Mouse (Mus musculus) layer of hippocampus, adult 8-10 months (tissue): ENCODE data around the gene 4930544D05Rik. TPM values are rescaled to one million over a fixed set of nuclear protein-coding genes. Genes with fewer than 3 reads are reported as not detected.

Source experiments
- DNase-seq, 2 experiments: peaks; one replicate each; pipeline ENCODE4 v3.0.0; 2022; ENCODE audit warnings: low spot score in 2 of 2
- total RNA-seq, 4 experiments: library from RNA; stranded (reverse); gene quantifications; 2 replicates each; pipeline ENCODE4 v1.2.4; 2022

Gene 4930544D05Rik
- total RNA-seq, 4 experiments from 2014 or later = 0.54 to 1.1 (median 0.87) TPM; not detected in 1

DNA sequence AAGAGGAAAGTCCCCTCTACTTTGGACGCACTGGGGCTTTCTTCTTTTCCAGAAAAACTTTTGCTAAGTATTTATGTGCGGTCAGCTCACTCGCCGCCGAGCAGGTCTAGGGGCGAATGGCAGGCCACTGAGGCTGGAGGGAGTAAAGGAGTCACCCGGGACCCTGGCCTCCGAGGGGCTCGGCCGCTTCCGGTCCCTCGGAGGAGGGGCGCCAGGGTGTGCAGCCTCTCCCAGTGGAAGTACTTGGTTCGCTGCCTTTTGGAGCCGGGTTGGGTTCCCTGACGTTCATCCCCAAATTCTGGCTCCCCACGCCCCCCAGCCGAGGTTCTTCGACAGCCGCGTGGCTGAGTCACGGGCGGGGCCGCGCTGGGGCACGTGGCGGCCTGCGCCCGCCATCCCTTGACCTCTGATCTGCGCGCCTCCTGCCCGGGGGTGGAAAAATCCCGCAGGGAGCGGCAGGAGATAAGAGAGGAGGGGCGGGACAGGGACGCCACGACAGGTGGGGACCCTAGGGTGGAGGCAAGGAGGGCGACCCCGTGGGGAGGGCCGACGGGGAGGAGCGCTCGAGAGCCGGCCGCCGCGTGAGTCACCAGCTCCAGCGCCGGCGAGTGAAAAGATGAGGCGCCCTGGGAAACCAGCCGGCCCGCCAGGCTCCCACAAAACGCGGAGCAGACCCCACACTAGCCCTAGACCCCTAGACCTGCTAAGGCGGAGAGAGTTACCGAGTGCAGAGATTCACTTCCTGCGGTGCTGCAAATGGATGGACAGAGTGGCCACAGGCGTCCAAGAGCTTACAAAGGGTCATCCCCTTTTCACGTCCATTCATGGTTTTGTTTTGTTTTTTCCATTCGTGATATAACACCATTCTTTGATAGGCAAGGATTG lies 40.2 kb downstream of the 4930544D05Rik start:
- DNase-seq = no peak

DNA sequence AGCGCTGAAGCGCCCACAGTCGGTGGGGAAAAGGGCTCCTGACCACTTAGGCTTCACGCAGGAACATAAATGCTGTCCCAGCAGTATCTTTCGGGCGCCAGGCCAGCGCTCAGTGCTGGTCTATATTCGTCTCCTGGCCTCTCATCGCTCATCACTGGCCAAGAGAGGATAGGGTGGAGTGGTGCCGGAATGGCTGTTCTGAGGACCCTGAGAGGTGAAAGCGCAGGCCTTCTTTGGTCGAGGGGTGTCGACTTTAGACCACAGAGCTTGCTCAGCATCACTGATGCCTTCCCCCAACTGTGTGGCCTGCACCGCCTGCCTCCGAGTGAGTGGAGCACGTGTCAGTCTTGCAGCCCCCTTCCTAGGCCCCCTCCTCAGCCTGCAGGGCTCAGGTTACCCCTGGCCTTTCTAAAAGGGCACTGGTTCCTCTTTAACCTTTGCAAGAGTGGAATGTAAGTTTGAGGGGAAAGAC lies 40.8 kb downstream of the 4930544D05Rik start:
- no peak for DNase-seq

DNA sequence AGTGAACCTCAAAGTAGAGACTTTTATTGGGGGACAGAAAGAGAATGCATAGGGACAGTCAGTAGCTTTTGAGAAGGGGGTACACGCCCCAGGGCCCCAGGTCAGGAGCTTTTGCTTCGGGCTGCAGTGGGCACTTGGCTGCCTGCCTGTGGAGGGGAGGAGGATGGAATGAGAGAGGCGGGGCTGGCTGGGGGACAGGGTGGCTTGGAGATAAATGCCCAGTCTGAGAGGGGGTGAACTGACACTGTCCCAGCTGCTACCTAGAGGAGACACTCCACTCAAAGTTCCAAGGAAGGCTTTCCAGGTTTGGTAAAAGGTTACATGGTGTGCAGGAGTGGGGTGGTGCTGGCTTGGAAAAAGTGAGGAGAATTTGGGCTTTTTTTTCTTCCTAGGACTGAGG lies 41.3 kb downstream of the 4930544D05Rik start, which contains the start of gene Eno3:
TSS of gene Eno3 (plus strand) at position 239 of the 400 bp plus-strand sequence.
- no peak for DNase-seq

DNA sequence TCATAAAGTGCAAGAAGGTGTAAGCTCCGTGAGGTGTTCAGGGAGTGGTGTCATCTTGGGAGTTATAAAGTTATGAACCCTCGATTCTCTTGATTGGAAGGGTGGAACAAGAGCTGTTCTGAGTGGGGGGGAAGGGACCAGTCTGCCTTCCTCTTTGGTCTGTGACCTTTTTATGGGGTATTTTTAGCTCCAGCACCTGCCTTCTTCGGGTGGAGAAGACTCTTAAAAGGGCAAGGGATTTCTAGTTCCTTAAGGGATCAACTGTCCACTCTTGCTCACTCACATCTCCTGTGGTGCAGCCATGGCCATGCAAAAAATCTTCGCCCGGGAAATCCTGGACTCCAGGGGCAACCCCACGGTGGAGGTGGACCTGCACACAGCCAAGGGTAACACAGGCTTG lies 41.9 kb downstream of the 4930544D05Rik start:
- no peak for DNase-seq

DNA sequence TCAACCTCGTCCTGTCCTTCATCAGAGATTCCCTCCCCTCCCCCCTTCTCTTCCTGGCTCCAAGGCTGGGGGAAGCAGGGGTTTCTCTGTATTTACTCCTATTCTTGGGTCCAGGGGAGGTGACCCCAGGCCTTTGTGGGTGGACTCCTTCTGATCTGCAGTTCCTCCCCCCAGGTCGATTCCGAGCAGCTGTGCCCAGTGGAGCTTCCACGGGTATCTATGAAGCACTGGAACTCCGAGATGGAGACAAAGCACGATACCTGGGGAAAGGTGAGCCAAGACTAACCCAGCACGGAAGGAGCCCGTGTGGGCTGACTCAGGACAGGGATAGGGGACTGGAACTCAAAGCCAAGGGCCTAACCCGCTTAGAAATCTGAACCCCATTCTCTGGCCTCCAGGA lies 42.3 kb downstream of the 4930544D05Rik start:
- no peak for DNase-seq

DNA sequence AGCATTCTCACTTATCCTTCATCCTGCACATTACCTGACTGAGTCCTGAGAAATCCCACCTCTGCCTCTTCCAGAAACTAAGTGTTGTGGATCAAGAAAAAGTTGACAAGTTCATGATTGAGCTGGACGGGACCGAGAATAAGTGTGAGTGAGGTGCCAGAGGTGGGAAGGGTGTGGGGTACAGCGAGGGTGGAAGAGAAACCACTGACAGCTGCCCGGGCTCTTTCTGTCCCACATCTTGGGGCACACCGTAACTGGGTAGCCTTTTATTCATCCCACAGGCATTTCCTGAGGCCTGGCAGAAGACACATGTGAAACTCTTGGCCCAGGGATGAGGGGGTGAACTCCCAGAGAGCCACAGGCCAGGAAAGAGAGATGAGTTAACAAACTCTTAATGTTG lies 42.9 kb downstream of the 4930544D05Rik start:
- DNase-seq = no peak

DNA sequence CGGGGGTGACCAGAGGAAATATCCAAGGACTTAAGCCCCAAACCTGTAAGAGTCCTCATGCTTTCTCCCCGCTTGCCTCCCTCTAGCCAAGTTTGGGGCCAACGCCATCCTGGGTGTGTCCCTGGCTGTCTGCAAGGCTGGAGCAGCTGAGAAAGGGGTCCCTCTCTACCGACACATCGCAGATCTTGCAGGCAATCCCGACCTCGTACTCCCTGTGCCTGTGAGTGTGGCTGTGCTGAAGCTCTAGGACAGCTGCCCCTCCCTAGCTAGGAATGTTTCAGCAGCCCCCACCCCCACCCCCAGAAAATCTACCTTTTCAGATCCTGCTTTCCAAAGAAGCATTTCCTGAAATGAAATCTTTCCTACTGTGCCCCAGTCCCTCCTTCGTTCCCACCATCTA lies 43.3 kb downstream of the 4930544D05Rik start:
- DNase-seq = no peak

DNA sequence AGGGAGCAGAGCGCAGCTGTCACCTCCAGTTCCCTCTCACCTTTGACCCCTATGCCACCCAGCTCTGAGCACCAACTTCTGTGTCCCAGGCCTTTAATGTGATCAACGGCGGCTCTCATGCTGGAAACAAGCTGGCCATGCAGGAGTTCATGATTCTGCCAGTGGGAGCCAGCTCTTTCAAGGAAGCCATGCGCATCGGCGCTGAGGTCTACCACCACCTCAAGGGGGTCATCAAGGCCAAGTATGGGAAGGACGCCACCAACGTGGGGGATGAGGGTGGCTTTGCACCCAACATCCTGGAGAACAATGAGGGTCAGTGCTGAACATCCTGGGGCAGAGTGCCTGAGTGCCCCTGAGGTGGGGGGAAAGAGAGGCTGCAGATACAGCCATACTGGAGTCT lies 44.9 kb downstream of the 4930544D05Rik start:
- no peak for DNase-seq

DNA sequence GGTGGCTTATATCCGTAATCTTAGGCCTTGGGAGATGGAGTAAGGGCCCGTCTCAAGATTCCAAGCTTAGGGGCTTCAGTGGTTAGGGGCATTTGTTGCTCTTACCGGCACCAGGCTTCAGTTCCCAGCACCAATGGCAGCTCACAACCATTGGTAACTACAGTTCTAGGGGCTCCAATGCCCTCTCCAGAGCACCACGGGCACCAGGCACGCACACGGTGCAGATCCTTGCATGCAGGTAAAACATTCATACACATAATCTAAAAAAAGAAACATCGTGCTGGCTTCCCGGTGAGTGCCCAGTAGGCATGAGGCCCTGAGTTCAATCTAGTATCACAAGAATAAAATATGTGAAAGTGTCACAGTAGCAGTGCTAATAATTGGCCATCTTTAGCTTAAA lies 47.5 kb downstream of the 4930544D05Rik start:
- DNase-seq = no peak

DNA sequence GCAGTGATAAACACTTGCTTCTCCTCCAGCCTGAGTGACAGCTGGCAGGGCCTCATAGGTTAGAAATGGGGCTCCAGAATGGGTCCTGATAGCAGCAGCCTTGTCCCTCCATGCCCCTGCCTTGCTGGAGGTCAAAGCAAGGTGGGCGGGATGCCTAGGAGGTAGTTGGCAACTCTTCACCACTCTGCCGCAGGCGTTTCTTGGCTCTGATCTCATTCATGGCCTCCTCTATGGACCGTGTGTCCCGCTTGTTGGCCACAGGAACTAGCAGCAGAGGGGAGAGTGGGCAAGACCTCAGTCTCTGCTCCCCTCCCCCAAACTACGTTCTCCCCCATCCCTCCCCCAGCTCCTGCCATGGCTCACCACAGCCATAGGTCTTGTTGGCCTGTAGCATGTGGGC lies 48.3 kb downstream of the 4930544D05Rik start:
- no peak for DNase-seq

DNA sequence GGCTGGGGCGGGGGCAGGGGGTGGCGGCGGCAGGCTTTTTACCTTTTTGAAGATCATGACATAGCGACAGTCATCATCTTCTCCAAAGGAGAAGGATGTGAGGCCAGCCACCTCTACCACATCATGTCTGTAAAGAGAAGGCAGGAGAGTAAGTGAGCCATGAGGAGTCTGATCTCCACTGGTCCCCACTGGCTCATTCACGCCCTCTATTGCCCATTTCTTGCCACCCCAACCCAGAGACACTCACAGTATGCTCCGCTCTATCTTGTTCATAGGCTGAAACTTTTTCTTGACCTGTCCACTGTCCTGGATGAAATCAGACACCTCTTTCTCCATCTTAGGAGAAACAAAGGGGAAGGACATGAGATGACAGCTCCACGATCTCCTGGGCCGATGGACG lies 49.1 kb downstream of the 4930544D05Rik start:
- DNase-seq = no peak

Other genes starting within 250 kb of the 4930544D05Rik start
- gene Pelp1, start 205.8 kb upstream of the 4930544D05Rik start, total RNA-seq = 10 to 100 TPM; 32.8 to 35.6 (median 33.8) TPM
- 100 to 1,000 TPM in 2 of 4 experiments, 10 to 100 TPM in 2; 97.4 to 116 (median 101) TPM for gene Arrb2, start 183.2 kb upstream of the 4930544D05Rik start, total RNA-seq
- gene Med11, start 163.9 kb upstream of the 4930544D05Rik start, total RNA-seq = 10 to 100 TPM; 10.6 to 16.9 (median 15.2) TPM
- gene Zmynd15, start 156.4 kb upstream of the 4930544D05Rik start, total RNA-seq = 1 to 10 TPM in 2 of 4 experiments, under 1 TPM in 2; 0.45 to 2.0 (median 1.1) TPM
- gene Cxcl16, start 155.9 kb upstream of the 4930544D05Rik start, total RNA-seq = 1 to 10 TPM; 1.4 to 6.7 (median 3.5) TPM
- gene Tm4sf5, start 110.6 kb upstream of the 4930544D05Rik start, total RNA-seq = not detected
- not detected for gene Vmo1, start 101.2 kb upstream of the 4930544D05Rik start, total RNA-seq
- not detected for gene Gltpd2, start 96.7 kb upstream of the 4930544D05Rik start, total RNA-seq
- gene Psmb6, start 90.5 kb upstream of the 4930544D05Rik start, total RNA-seq = 100 to 1,000 TPM; 176 to 204 (median 189) TPM
- gene Gm40193, start 82.9 kb upstream of the 4930544D05Rik start, total RNA-seq = not detected
- 10 to 100 TPM; 18.2 to 23.4 (median 20.2) TPM for gene Pld2, start 75.8 kb upstream of the 4930544D05Rik start, total RNA-seq
- gene Mink1, start 53.0 kb upstream of the 4930544D05Rik start, total RNA-seq = 100 to 1,000 TPM; 419 to 496 (median 460) TPM
- 1 to 10 TPM in 1 of 4 experiments, not detected in 3; 1.0 TPM for gene Chrne, start 3.4 kb downstream of the 4930544D05Rik start, total RNA-seq
- gene Gp1ba, start 23.3 kb downstream of the 4930544D05Rik start, total RNA-seq = under 1 TPM in 1 of 4 experiments, not detected in 3; 0.21 TPM
- gene Rnf167, start 31.4 kb downstream of the 4930544D05Rik start, total RNA-seq = 100 to 1,000 TPM in 1 of 4 experiments, 10 to 100 TPM in 3; 84.8 to 102 (median 92.8) TPM
- 100 to 1,000 TPM; 118 to 129 (median 122) TPM for gene Slc25a11, start 31.6 kb downstream of the 4930544D05Rik start, total RNA-seq
- gene Pfn1, start 38.8 kb downstream of the 4930544D05Rik start, total RNA-seq = 100 to 1,000 TPM; 268 to 335 (median 298) TPM
- 10 to 100 TPM in 3 of 4 experiments, 1 to 10 TPM in 1; 10.0 to 14.5 (median 11.2) TPM for gene Eno3, start 41.4 kb downstream of the 4930544D05Rik start, total RNA-seq
- 10 to 100 TPM; 47.4 to 54.8 (median 51.8) TPM for gene Spag7, start 53.6 kb downstream of the 4930544D05Rik start, total RNA-seq
- gene Camta2, start 72.3 kb downstream of the 4930544D05Rik start, total RNA-seq = 100 to 1,000 TPM; 291 to 332 (median 307) TPM
- gene Inca1, start 84.3 kb downstream of the 4930544D05Rik start, total RNA-seq = 1 to 10 TPM; 3.8 to 6.5 (median 4.7) TPM
- gene Kif1c, start 84.7 kb downstream of the 4930544D05Rik start, total RNA-seq = 10 to 100 TPM; 71.2 to 92.9 (median 83.9) TPM
- 10 to 100 TPM; 20.4 to 23.8 (median 22.2) TPM for gene Zfp3, start 148.4 kb downstream of the 4930544D05Rik start, total RNA-seq
- 1 to 10 TPM in 1 of 4 experiments, under 1 TPM in 1, not detected in 2; 0.83 to 1.9 TPM for gene Scimp, start 196.7 kb downstream of the 4930544D05Rik start, total RNA-seq
- gene Rabep1, start 228.9 kb downstream of the 4930544D05Rik start, total RNA-seq = 100 to 1,000 TPM; 114 to 117 (median 116) TPM